Mouse (Mus musculus) erythroid progenitor cell, adult 5-6 weeks (primary cell): ENCODE results near the gene Fads2. TPM values are rescaled to one million over a fixed set of nuclear protein-coding genes. Genes with fewer than 3 reads are reported as not detected.

Experiments used
- ATAC-seq: replicated peaks from 2 replicates; pipeline ENCODE4 v1.8.0; 2016; ENCODE audit warnings: moderate number of reproducible peaks, mild to moderate bottlenecking, moderate TSS enrichment, inconsistent platforms; ENCODE audit not compliant: poor library complexity, low FRiP score, severe bottlenecking
- total RNA-seq, 2 experiments: library from RNA; stranded (forward) in 1 of 2; stranded (reverse) in 1 of 2; fragments of 150-400 nt in 1 of 2; fragments of 186-747, 209-891 nt in 1 of 2; gene quantifications; 2 replicates each; pipeline versions ENCODE4 v1.2.3 to v1.2.4; 2015 to 2017; ENCODE audit warnings: low replicate concordance in 2 of 2

The Fads2 gene
- total RNA-seq, 2 experiments from 2014 or later: 2.2 to 5.4 TPM

- ATAC-seq: no peak
Observed at GRCm38 (mm10) chr19:10021981-10022380, 79.6 kb downstream of the Fads2 start.

GRCm38 (mm10) chr19:10019214-10019760 is 82.3 kb downstream of the Fads2 start:
- ATAC-seq: no peak

GRCm38 (mm10) chr19:10018527-10018818 is 83.1 kb downstream of the Fads2 start:
- ATAC-seq: no peak

- peak; percentile 74 for ATAC-seq
Observed at GRCm38 (mm10) chr19:10017637-10018526, 83.7 kb downstream of the Fads2 start.

GRCm38 (mm10) chr19:10016151-10016550 is 85.4 kb downstream of the Fads2 start:
- ATAC-seq: peak; percentile 35

GRCm38 (mm10) chr19:10015442-10015841 is 86.1 kb downstream of the Fads2 start:
- no peak for ATAC-seq

GRCm38 (mm10) chr19:10014824-10015223 is 86.7 kb downstream of the Fads2 start:
- ATAC-seq: peak; percentile 78

- peak; percentile 44 for ATAC-seq
Observed at GRCm38 (mm10) chr19:10013913-10014312, 87.6 kb downstream of the Fads2 start.

- no peak for ATAC-seq
Observed at GRCm38 (mm10) chr19:10013348-10013747, 88.2 kb downstream of the Fads2 start.

- ATAC-seq: no peak
Observed at GRCm38 (mm10) chr19:10012827-10013278, 88.7 kb downstream of the Fads2 start.

Other genes starting within 250 kb of the Fads2 start
- 859 and 885 TPM in 2 replicates for gene Incenp, start 202.2 kb downstream of the Fads2 start, total RNA-seq (2015; ENCODE audit: low replicate concordance)
- gene Incenp, start 202.2 kb downstream of the Fads2 start, total RNA-seq (2017; ENCODE audit: low replicate concordance): 748 and 1,226 TPM in 2 replicates
- 2,541 and 2,855 TPM in 2 replicates for gene Fth1, start 121.1 kb downstream of the Fads2 start, total RNA-seq (2015; ENCODE audit: low replicate concordance)
- gene Fth1, start 121.1 kb downstream of the Fads2 start, total RNA-seq (2017; ENCODE audit: low replicate concordance): 1,910 and 2,502 TPM in 2 replicates
- not detected in 2 replicates for gene Best1, start 100.1 kb downstream of the Fads2 start, total RNA-seq (2015; ENCODE audit: low replicate concordance)
- not detected in 2 replicates for gene Best1, start 100.1 kb downstream of the Fads2 start, total RNA-seq (2017; ENCODE audit: low replicate concordance)
- gene Rab3il1, start 100.1 kb downstream of the Fads2 start, total RNA-seq (2015; ENCODE audit: low replicate concordance): 252 and 262 TPM in 2 replicates
- 345 and 413 TPM in 2 replicates for gene Rab3il1, start 100.1 kb downstream of the Fads2 start, total RNA-seq (2017; ENCODE audit: low replicate concordance)
- 15.5 and 16.3 TPM in 2 replicates for gene Fads3, start 60.2 kb downstream of the Fads2 start, total RNA-seq (2015; ENCODE audit: low replicate concordance)
- gene Fads3, start 60.2 kb downstream of the Fads2 start, total RNA-seq (2017; ENCODE audit: low replicate concordance): 9.4 and 12.6 TPM in 2 replicates
- gene Fads1, start 81.1 kb upstream of the Fads2 start, total RNA-seq (2015; ENCODE audit: low replicate concordance): 68.1 and 70.8 TPM in 2 replicates
- 47.4 and 51.1 TPM in 2 replicates for gene Fads1, start 81.1 kb upstream of the Fads2 start, total RNA-seq (2017; ENCODE audit: low replicate concordance)
- gene Tmem258, start 102.3 kb upstream of the Fads2 start, total RNA-seq (2015; ENCODE audit: low replicate concordance): 117 and 140 TPM in 2 replicates
- 52.0 and 82.2 TPM in 2 replicates for gene Tmem258, start 102.3 kb upstream of the Fads2 start, total RNA-seq (2017; ENCODE audit: low replicate concordance)
- gene Fen1, start 102.4 kb upstream of the Fads2 start, total RNA-seq (2015; ENCODE audit: low replicate concordance): 84.0 and 108 TPM in 2 replicates
- 100 and 189 TPM in 2 replicates for gene Fen1, start 102.4 kb upstream of the Fads2 start, total RNA-seq (2017; ENCODE audit: low replicate concordance)
- gene Myrf, start 139.0 kb upstream of the Fads2 start, total RNA-seq (2015; ENCODE audit: low replicate concordance): not detected in 2 replicates
- gene Myrf, start 139.0 kb upstream of the Fads2 start, total RNA-seq (2017; ENCODE audit: low replicate concordance): not detected in 2 replicates
- not detected in 2 replicates for gene Dagla, start 203.1 kb upstream of the Fads2 start, total RNA-seq (2015; ENCODE audit: low replicate concordance)
- gene Dagla, start 203.1 kb upstream of the Fads2 start, total RNA-seq (2017; ENCODE audit: low replicate concordance): not detected in 2 replicates